Mouse (Mus musculus) small intestine, adult 2 months (tissue): ENCODE results near the gene Ablim1.

ENCODE experiments used
- CTCF ChIP-seq: fragments of 200-500 bp; IDR thresholded peaks from 2 replicates; pipeline ENCODE4 v1.5.1; 2012; ENCODE audit warnings: low read depth, mild to moderate bottlenecking, control low read depth, inconsistent platforms, low read length, moderate library complexity, mixed read lengths; ENCODE audit not compliant: insufficient replicate concordance, insufficient read length; ENCODE audit errors: extremely low read depth
- POLR2A ChIP-seq: fragments of 200-500 bp; IDR thresholded peaks from 2 replicates; pipeline ENCODE4 v1.6.1; 2012; ENCODE audit warnings: low read depth, mild to moderate bottlenecking, control low read depth, inconsistent platforms, low read length, moderate library complexity

DNA sequence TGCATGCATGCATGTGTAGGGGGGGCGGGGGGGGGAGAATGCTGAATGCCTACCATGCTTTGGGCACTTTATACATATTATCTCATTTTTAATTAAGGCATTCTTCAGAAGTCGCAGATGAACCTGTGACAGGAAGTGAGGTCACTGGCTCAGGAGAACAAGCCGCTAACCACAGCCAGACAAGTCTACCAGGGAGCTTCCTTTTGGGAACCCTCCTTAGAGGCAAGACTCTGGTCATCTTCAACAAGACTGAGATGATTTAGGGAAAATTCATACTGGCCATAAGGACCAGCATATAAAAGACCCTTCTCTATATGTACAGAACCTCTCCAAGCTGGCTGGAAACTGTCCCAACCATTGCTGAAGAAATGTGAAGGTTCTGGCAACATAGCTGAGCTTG, 195.1 kb downstream of the Ablim1 start:
- TF ChIP-seq POLR2A (no peak), CTCF (no peak)
